Mouse (Mus musculus) forebrain, embryonic 12.5 days (tissue): Measurements from ENCODE around the gene Dpf2. TPM values are rescaled to one million over a fixed set of nuclear protein-coding genes. Genes with fewer than 3 reads are reported as not detected.

Experiments used
- ATAC-seq: fragments of 200-750 bp; cut with Nextera tagmentation; 2 replicates; pipeline ENCODE4 v1.8.0; 2017; ENCODE audit warnings: moderate TSS enrichment; ENCODE audit not compliant: low FRiP score
- H3K27ac ChIP-seq: fragments of 300-500 bp; sonication (generic); 2 replicates; pipeline ENCODE4 v1.5.1; 2016; ENCODE audit warnings: mild to moderate bottlenecking
- H3K27me3 ChIP-seq: fragments of 300-500 bp; sonication (generic); 2 replicates; pipeline ENCODE4 v1.6.1; 2016; ENCODE audit warnings: mild to moderate bottlenecking
- H3K36me3 ChIP-seq: fragments of 300-500 bp; sonication (generic); replicated peaks from 2 replicates; pipeline ENCODE4 v1.6.1; 2016; ENCODE audit warnings: mild to moderate bottlenecking
- H3K4me1 ChIP-seq: fragments of 300-500 bp; sonication (generic); 2 replicates; pipeline ENCODE4 v1.6.1; 2016
- H3K4me2 ChIP-seq: fragments of 300-500 bp; sonication (generic); 2 replicates; pipeline ENCODE4 v1.6.1; 2016; ENCODE audit warnings: mild to moderate bottlenecking, moderate library complexity
- H3K4me3 ChIP-seq: fragments of 300-500 bp; sonication (generic); replicated peaks from 2 replicates; pipeline ENCODE4 v1.5.1; 2016; ENCODE audit warnings: mild to moderate bottlenecking
- H3K9ac ChIP-seq: fragments of 300-500 bp; sonication (generic); 2 replicates; pipeline ENCODE4 v1.6.1; 2016; ENCODE audit warnings: mild to moderate bottlenecking
- H3K9me3 ChIP-seq: fragments of 300-500 bp; sonication (generic); 2 replicates; pipeline ENCODE4 v1.6.1; 2016
- WGBS: fragments of 180-500 bp; shearing (Covaris S2); methylation state at CpG from one replicate; pipeline ENCODE4 v1.1.7; 2016; 5-methylcytosine and 5-hydroxymethylcytosine counted together
- polyA plus RNA-seq: library from polyadenylated mRNA; unstranded; fragments of >200 nt; fragmentation: Nextera tagmentation; extraction: Ambion mirVana; gene quantifications from 2 replicates; pipeline ENCODE4 v1.2.1, GENCODE M21; 2016

The Dpf2 gene
- polyA plus RNA-seq, 1 experiment from 2014 or later = 184 TPM

GRCm38 (mm10) chr19:5848826-5849672 lies 63.8 kb downstream of the Dpf2 start:
- ATAC-seq = no peak
- H3K27ac ChIP-seq = peak overlapping the region; percentile 99; the same call in 1 of the 2 replicates
- WGBS = 46% methylated on average over 13 of the region's 13 CpGs
- H3K36me3 ChIP-seq = peaks cover 23% of the 10 kb centered on the region
- no peak overlapping the region for H3K4me3 ChIP-seq
- H3K27me3 ChIP-seq = no peaks in the 10 kb centered on the region
- no peaks in the 10 kb centered on the region for H3K9me3 ChIP-seq
- H3K4me2 ChIP-seq = peak overlapping the region; percentile 5; the same call in 1 of the 2 replicates
- H3K9ac ChIP-seq = no peak overlapping the region
- peaks cover 64% of the 10 kb centered on the region for H3K4me1 ChIP-seq

- ATAC-seq = no peak
- 68% methylated on average over 14 of the region's 14 CpGs for WGBS
Measured at GRCm38 (mm10) chr19:5848032-5848825, 64.6 kb downstream of the Dpf2 start.

GRCm38 (mm10) chr19:5847306-5847796 lies 65.5 kb downstream of the Dpf2 start:
- Histone ChIP-seq H3K4me1 (peaks cover 81% of the 10 kb centered on the region), H3K27me3 (no peaks in the 10 kb centered on the region), H3K4me3 (peak overlapping the region; percentile 33; the same call in 1 of the 2 replicates), H3K9ac (peak overlapping the region; percentile 52), H3K4me2 (peak overlapping the region; percentile 63), H3K36me3 (peaks cover 11% of the 10 kb centered on the region), H3K27ac (peak overlapping the region; percentile 99), H3K9me3 (no peaks in the 10 kb centered on the region)
- 34% methylated on average over 4 of the region's 4 CpGs for WGBS
- no peak for ATAC-seq

More at GRCm38 (mm10) chr19:5848032-5848825, 64.6 kb downstream of the Dpf2 start:
- Histone ChIP-seq H3K4me1 (peaks cover 72% of the 10 kb centered on the region), H3K27me3 (no peaks in the 10 kb centered on the region), H3K9ac (peak overlapping the region; percentile 52), H3K27ac (peak overlapping the region; percentile 99), H3K4me2 (peak overlapping the region; percentile 5), H3K36me3 (peaks cover 20% of the 10 kb centered on the region), H3K4me3 (no peak overlapping the region), H3K9me3 (no peaks in the 10 kb centered on the region)

GRCm38 (mm10) chr19:5846557-5847305 lies 66.1 kb downstream of the Dpf2 start:
- Histone ChIP-seq H3K9me3 (no peaks in the 10 kb centered on the region), H3K27ac (peak overlapping the region; percentile 99), H3K36me3 (peaks cover 5% of the 10 kb centered on the region; the same call in 1 of the 2 replicates), H3K9ac (peak overlapping the region; percentile 52), H3K4me2 (peak overlapping the region; percentile 63), H3K4me3 (peak overlapping the region; percentile 33), H3K27me3 (no peaks in the 10 kb centered on the region), H3K4me1 (peaks cover 87% of the 10 kb centered on the region)
- 2% methylated on average over 16 of the region's 16 CpGs for WGBS
- peak; percentile 85 for ATAC-seq

Other genes with a start within 250 kb of the Dpf2 start
- 16.3 and 16.8 TPM in 2 replicates for gene Sipa1, start 249.3 kb downstream of the Dpf2 start, polyA plus RNA-seq
- 19.2 and 22.2 TPM in 2 replicates for gene Map3k11, start 224.3 kb downstream of the Dpf2 start, polyA plus RNA-seq
- gene Pcnx3, start 224.1 kb downstream of the Dpf2 start, polyA plus RNA-seq = 32.4 and 35.1 TPM in 2 replicates
- gene Kcnk7, start 208.6 kb downstream of the Dpf2 start, polyA plus RNA-seq = 0.29 TPM in 1 of 2 replicates, not detected in the other
- 6.1 and 6.7 TPM in 2 replicates for gene Ehbp1l1, start 186.7 kb downstream of the Dpf2 start, polyA plus RNA-seq
- 170 and 172 TPM in 2 replicates for gene Fam89b, start 183.4 kb downstream of the Dpf2 start, polyA plus RNA-seq
- 10.0 and 12.0 TPM in 2 replicates for gene Ltbp3, start 172.1 kb downstream of the Dpf2 start, polyA plus RNA-seq
- gene Scyl1, start 141.6 kb downstream of the Dpf2 start, polyA plus RNA-seq = 63.4 and 65.3 TPM in 2 replicates
- gene Frmd8, start 37.7 kb downstream of the Dpf2 start, polyA plus RNA-seq = 25.6 and 25.9 TPM in 2 replicates
- 1.3 and 1.8 TPM in 2 replicates for gene Slc25a45, start 35.2 kb downstream of the Dpf2 start, polyA plus RNA-seq
- 11.1 and 12.8 TPM in 2 replicates for gene Tigd3, start 18.9 kb downstream of the Dpf2 start, polyA plus RNA-seq
- 2.2 TPM in 2 replicates for gene Cdc42ep2, start 11.8 kb upstream of the Dpf2 start, polyA plus RNA-seq
- gene Pola2, start 51.2 kb upstream of the Dpf2 start, polyA plus RNA-seq = 76.8 and 80.4 TPM in 2 replicates
- gene Slc22a20, start 73.1 kb upstream of the Dpf2 start, polyA plus RNA-seq = not detected in 2 replicates
- 2.0 and 3.2 TPM in 2 replicates for gene Capn1, start 102.9 kb upstream of the Dpf2 start, polyA plus RNA-seq
- 26.4 and 31.3 TPM in 2 replicates for gene Syvn1, start 133.6 kb upstream of the Dpf2 start, polyA plus RNA-seq
- 74.7 and 76.7 TPM in 2 replicates for gene Mrpl49, start 144.8 kb upstream of the Dpf2 start, polyA plus RNA-seq
- 652 and 668 TPM in 2 replicates for gene Fau, start 144.8 kb upstream of the Dpf2 start, polyA plus RNA-seq
- 30.8 and 35.4 TPM in 2 replicates for gene Znhit2, start 148.2 kb upstream of the Dpf2 start, polyA plus RNA-seq
- gene Tm7sf2, start 155.4 kb upstream of the Dpf2 start, polyA plus RNA-seq = 31.7 and 32.8 TPM in 2 replicates
- 66.0 and 70.8 TPM in 2 replicates for gene Vps51, start 164.2 kb upstream of the Dpf2 start, polyA plus RNA-seq
- not detected in 2 replicates for gene Tmem262, start 167.0 kb upstream of the Dpf2 start, polyA plus RNA-seq
- gene Gm28374, start 169.2 kb upstream of the Dpf2 start, polyA plus RNA-seq = 2.0 and 2.4 TPM in 2 replicates
- gene Zfpl1, start 171.9 kb upstream of the Dpf2 start, polyA plus RNA-seq = 66.1 and 74.9 TPM in 2 replicates
- gene Cdca5, start 172.0 kb upstream of the Dpf2 start, polyA plus RNA-seq = 54.5 and 57.4 TPM in 2 replicates
- gene AC131692.1, start 181.4 kb upstream of the Dpf2 start, polyA plus RNA-seq = 0.42 and 0.62 TPM in 2 replicates
- gene Naaladl1, start 192.8 kb upstream of the Dpf2 start, polyA plus RNA-seq = 0.81 and 1.2 TPM in 2 replicates
- 55.2 and 56.6 TPM in 2 replicates for gene Sac3d1, start 205.6 kb upstream of the Dpf2 start, polyA plus RNA-seq
- gene Snx15, start 215.3 kb upstream of the Dpf2 start, polyA plus RNA-seq = 24.6 and 26.0 TPM in 2 replicates
- gene Batf2, start 228.0 kb upstream of the Dpf2 start, polyA plus RNA-seq = not detected in 2 replicates
- 77.4 and 80.5 TPM in 2 replicates for gene Arl2, start 228.5 kb upstream of the Dpf2 start, polyA plus RNA-seq